Mouse (Mus musculus) MN1 (cell line): Measurements from ENCODE around the gene Vps29.

Source experiments
- DNase-seq: peaks from one replicate; pipeline ENCODE4 v3.0.0-alpha.2; 2016; ENCODE audit warnings: low spot score

Vps29 gene

GRCm38 (mm10) chr5:122399871-122400270 is 45.7 kb downstream of the Vps29 start:
- no peak for DNase-seq

- peak; percentile 27 for DNase-seq
These were observed 46.6 kb downstream of the Vps29 start for GRCm38 (mm10) chr5:122400628-122401302.

GRCm38 (mm10) chr5:122401303-122401640 is 47.1 kb downstream of the Vps29 start:
- peak; percentile 51 for DNase-seq

DNA sequence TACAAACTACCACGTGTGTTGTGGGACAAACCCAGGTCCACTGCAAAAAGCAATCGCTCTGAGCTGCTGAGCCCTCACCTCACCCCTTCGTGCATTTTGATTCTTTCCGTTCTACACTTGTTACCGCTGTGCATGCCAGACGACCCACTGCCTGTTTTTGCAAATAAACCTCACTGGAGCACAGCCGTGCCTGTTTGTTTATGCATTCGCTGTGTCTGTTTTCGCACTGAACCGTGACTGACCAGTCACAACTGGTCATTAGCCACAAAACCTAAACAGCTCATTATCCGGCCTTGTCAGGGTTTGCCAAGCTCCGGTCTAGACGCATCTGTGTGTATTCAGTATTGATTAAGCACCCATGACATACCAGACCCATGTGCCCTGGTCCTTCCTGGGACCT is 48.0 kb downstream of the Vps29 start:
- DNase-seq, result peak; percentile 27

GRCm38 (mm10) chr5:122402772-122403171 is 48.6 kb downstream of the Vps29 start:
- DNase-seq, result peak; percentile 50

DNA sequence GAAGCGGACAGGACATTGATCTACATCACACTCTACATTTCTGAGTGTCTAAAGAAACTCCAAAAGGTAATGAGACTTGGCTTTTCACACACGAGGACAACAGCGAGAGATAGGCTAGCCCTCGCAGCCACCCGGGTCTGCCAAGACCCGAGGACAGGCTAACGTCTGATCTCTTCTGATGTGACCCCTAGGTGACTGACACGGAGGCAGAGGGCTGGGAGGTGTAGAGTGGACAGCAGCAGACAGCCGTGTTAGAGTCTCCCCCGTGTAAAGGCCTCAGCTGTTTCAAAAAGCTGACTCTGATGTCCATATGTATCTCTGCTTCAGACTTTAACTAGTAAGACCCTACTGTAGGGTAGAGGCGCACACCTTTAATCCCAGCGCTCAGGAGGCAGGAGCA is 49.2 kb downstream of the Vps29 start:
- DNase-seq, result no peak

GRCm38 (mm10) chr5:122405537-122405936 is 51.4 kb downstream of the Vps29 start:
- DNase-seq, result no peak

- no peak for DNase-seq
These were observed 55.8 kb downstream of the Vps29 start for GRCm38 (mm10) chr5:122409692-122410645.

DNA sequence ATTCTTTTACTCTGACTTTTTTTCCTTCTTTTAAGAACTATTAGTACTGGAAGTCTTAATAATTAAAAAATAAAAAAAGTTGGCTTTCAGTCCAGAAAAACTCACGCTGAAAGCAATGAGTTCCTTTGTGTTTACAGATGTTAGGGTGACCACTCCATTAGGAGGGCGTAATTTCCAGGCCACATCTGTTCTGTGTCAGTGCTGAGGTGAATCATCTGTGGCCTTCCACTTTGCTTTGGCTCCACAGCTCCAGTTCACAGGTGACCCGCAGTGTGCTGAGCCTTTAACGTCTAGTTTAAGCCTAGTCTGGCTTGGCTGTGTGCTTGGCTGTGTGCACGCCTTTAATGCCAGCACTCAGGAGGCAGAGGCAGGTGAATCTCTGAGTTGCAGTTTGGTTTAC is 57.7 kb downstream of the Vps29 start:
- no peak for DNase-seq

DNA sequence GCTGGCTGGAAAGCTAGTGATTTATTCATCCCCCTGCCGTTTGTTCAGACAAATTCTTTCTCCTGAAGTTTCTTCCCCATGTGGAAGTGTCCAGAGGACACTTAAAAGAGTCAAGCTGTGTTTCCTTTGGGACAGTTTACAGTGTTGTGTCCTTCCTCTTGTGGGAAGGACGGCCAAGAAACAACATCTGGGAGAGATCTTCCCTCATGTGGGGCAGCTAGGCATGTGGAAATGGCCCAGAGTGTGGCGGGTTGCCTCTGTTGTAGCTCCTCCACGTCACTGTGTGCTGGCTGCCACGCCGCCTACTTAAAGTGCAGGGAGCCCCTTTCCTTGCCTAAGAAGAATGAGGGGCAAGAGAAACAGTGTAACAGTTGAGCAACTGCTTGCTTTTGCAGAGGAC is 58.7 kb downstream of the Vps29 start:
- DNase-seq, result no peak

- no peak for DNase-seq
These were observed 60.2 kb downstream of the Vps29 start for GRCm38 (mm10) chr5:122414351-122414750.
